Mouse (Mus musculus): ENCODE data around the gene Rnf214. TPM values are rescaled to one million over a fixed set of nuclear protein-coding genes. Genes with fewer than 3 reads are reported as not detected.
A peak's percentile ranks its signal among the peaks of the same experiment; 100 is the strongest.

The Rnf214 gene
- total and polyA plus RNA-seq, 2 experiments from 2014 or later = 62.9 to 73.5 TPM

GRCm38 (mm10) chr9:45877928-45878327, 28.8 kb downstream of the Rnf214 start:
- peak; percentile 24 for DNase-seq

GRCm38 (mm10) chr9:45870265-45870664, 36.4 kb downstream of the Rnf214 start:
- no peak overlapping the region for H3K4me2 ChIP-seq (ENCODE audit: low read depth)
- H3K27me3 ChIP-seq (ENCODE audit: insufficient read depth, low read length) = no peaks in the 10 kb centered on the region
- no peak overlapping the region for H3K4me3 ChIP-seq (ENCODE audit: low read depth, low read length)
- H3K27ac ChIP-seq (ENCODE audit: low read depth, low read length) = no peak overlapping the region
- no peaks in the 10 kb centered on the region for H3K9me3 ChIP-seq (ENCODE audit: low read length)
- peaks cover 69% of the 10 kb centered on the region for H3K36me3 ChIP-seq (ENCODE audit: insufficient read depth)
- 94% methylated on average over 3 of the region's 3 CpGs for WGBS
- no peak overlapping the region for H3K9ac ChIP-seq
- no peak for DNase-seq
- no peak for ATAC-seq
- no peaks in the 10 kb centered on the region for H3K4me1 ChIP-seq (ENCODE audit: insufficient read depth)
- TF ChIP-seq CTCF (IDR thresholded peaks at IDR 0.05; ENCODE audit: low read depth) = no peak

More at GRCm38 (mm10) chr9:45877928-45878327, 28.8 kb downstream of the Rnf214 start:
- H3K4me3 ChIP-seq (ENCODE audit: low read depth, low read length) = no peak overlapping the region
- no peaks in the 10 kb centered on the region for H3K9me3 ChIP-seq (ENCODE audit: low read length)
- H3K27me3 ChIP-seq (ENCODE audit: insufficient read depth, low read length) = no peaks in the 10 kb centered on the region
- ATAC-seq = no peak
- H3K36me3 ChIP-seq (ENCODE audit: insufficient read depth) = peaks cover 53% of the 10 kb centered on the region
- no peak overlapping the region for H3K27ac ChIP-seq (ENCODE audit: low read depth, low read length)
- H3K4me2 ChIP-seq (ENCODE audit: low read depth) = no peak overlapping the region
- H3K9ac ChIP-seq = no peak overlapping the region
- 75% methylated on average over 2 of the region's 2 CpGs for WGBS
- TF ChIP-seq CTCF (IDR thresholded peaks at IDR 0.05; ENCODE audit: low read depth) = no peak
- no peaks in the 10 kb centered on the region for H3K4me1 ChIP-seq (ENCODE audit: insufficient read depth)

DNA sequence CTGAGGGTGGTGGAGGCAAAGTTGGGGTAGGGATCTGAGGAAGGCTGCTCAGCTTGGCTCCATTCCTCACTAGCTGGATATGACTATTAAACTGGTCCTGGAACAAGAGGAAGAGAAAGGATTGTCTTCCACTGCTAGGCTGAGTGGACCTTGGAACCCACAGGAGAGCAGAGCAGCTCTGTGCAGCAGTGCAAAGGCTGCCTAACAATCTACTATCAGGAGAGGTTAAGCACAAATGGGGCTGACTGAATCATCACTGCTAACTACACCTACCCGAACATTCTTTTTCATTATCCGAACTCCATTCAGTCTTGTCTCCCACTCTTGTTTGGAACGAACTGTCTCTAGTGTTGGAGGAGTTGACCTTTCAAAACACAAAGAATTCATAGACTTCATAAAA, 37.5 kb downstream of the Rnf214 start:
- Histone ChIP-seq H3K4me3 (ENCODE audit: low read depth, low read length) (no peak overlapping the region), H3K4me1 (ENCODE audit: insufficient read depth) (no peaks in the 10 kb centered on the region), H3K9me3 (ENCODE audit: low read length) (no peaks in the 10 kb centered on the region), H3K27ac (ENCODE audit: low read depth, low read length) (no peak overlapping the region), H3K9ac (no peak overlapping the region), H3K36me3 (ENCODE audit: insufficient read depth) (peaks cover 70% of the 10 kb centered on the region), H3K4me2 (ENCODE audit: low read depth) (no peak overlapping the region), H3K27me3 (ENCODE audit: insufficient read depth, low read length) (no peaks in the 10 kb centered on the region)
- DNase-seq = no peak
- 93% methylated on average over 3 of the region's 3 CpGs for WGBS
- TF ChIP-seq CTCF (IDR thresholded peaks at IDR 0.05; ENCODE audit: low read depth) = no peak
- ATAC-seq = no peak

GRCm38 (mm10) chr9:45861813-45862212, 44.9 kb downstream of the Rnf214 start:
- H3K9me3 ChIP-seq (ENCODE audit: low read length) = no peaks in the 10 kb centered on the region
- DNase-seq (no peak), ATAC-seq (no peak)
- WGBS = 95% methylated on average over 7 of the region's 7 CpGs
- H3K27ac ChIP-seq (ENCODE audit: low read depth, low read length) = no peak overlapping the region
- no peaks in the 10 kb centered on the region for H3K4me1 ChIP-seq (ENCODE audit: insufficient read depth)
- no peak overlapping the region for H3K4me3 ChIP-seq (ENCODE audit: low read depth, low read length)
- TF ChIP-seq CTCF (IDR thresholded peaks at IDR 0.05; ENCODE audit: low read depth) = no peak
- H3K4me2 ChIP-seq (ENCODE audit: low read depth) = no peak overlapping the region
- peaks cover 83% of the 10 kb centered on the region for H3K36me3 ChIP-seq (ENCODE audit: insufficient read depth)
- H3K9ac ChIP-seq = no peak overlapping the region
- no peaks in the 10 kb centered on the region for H3K27me3 ChIP-seq (ENCODE audit: insufficient read depth, low read length)

DNA sequence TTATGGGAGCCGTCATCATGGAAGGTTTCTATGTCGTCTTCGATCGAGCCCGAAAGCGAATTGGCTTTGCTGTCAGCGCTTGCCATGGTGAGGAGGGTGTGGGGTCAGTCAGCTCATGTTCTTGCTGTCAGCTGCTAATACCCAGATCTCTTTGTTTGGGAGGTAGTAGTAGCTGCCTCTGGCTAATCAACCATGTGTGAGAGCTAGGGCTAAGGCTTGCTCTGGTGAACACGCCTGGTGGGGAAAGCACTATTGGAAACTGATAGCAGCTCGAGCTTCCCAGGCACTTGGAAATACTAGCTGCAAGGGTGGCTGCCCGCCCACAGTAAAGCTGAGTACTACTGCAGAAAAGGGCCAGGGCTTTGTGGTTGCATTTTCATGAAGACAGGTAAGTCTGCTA, 47.3 kb downstream of the Rnf214 start:
- no peak for DNase-seq
- ATAC-seq = no peak
- Histone ChIP-seq H3K36me3 (ENCODE audit: insufficient read depth) (peaks cover 85% of the 10 kb centered on the region), H3K9me3 (ENCODE audit: low read length) (no peaks in the 10 kb centered on the region), H3K27ac (ENCODE audit: low read depth, low read length) (no peak overlapping the region), H3K4me2 (ENCODE audit: low read depth) (no peak overlapping the region), H3K9ac (no peak overlapping the region), H3K4me1 (ENCODE audit: insufficient read depth) (no peaks in the 10 kb centered on the region), H3K4me3 (ENCODE audit: low read depth, low read length) (no peak overlapping the region), H3K27me3 (ENCODE audit: insufficient read depth, low read length) (no peaks in the 10 kb centered on the region)
- no peak for TF ChIP-seq CTCF (IDR thresholded peaks at IDR 0.05; ENCODE audit: low read depth)
- WGBS = 95% methylated on average over 10 of the region's 10 CpGs

DNA sequence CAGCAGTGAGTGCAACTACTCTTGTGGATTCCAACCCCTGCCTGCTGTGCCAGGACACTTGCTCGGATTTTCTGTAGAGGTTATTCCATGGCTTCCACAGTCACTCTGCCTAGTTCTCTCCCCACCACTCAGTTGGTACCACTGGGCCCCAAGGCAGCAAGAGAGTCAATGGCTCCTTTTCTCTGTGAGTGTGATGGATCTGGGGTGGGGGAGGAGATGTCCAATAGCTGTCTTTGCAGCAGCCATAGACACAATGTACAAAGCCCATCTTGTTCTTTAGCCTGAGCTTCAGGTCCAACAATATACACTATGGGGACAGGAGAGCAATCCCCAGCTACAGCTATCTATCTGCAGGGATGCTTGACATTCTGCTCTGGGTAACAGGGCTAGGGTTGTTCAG, 52.6 kb downstream of the Rnf214 start:
- H3K4me2 ChIP-seq (ENCODE audit: low read depth) = no peak overlapping the region
- no peaks in the 10 kb centered on the region for H3K9me3 ChIP-seq (ENCODE audit: low read length)
- no peak for TF ChIP-seq CTCF (IDR thresholded peaks at IDR 0.05; ENCODE audit: low read depth)
- peaks cover 54% of the 10 kb centered on the region for H3K36me3 ChIP-seq (ENCODE audit: insufficient read depth)
- DNase-seq (no peak), ATAC-seq (no peak)
- no peak overlapping the region for H3K9ac ChIP-seq
- no peaks in the 10 kb centered on the region for H3K4me1 ChIP-seq (ENCODE audit: insufficient read depth)
- no peak overlapping the region for H3K4me3 ChIP-seq (ENCODE audit: low read depth, low read length)
- no peaks in the 10 kb centered on the region for H3K27me3 ChIP-seq (ENCODE audit: insufficient read depth, low read length)
- H3K27ac ChIP-seq (ENCODE audit: low read depth, low read length) = no peak overlapping the region
- 90% methylated on average over 1 of the region's 1 CpGs for WGBS

DNA sequence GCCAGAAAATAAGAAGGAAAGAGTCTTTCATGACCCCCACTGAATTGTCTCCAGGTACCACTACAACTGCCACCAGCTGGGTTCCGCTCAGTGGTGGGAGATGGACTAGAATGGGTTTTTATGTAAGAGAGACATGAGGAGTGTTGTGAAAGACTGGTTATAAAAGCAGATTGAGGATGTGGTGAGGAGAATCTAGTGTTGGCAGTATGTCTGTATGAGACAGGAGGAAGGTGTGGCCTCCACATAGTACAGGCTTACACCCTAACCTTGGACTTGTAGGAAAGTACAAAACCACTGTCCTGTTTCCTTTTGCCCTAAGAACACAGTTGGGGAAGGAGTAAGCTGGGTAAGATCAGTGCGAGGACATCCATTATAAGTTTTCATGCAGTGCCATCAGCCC, 53.0 kb downstream of the Rnf214 start:
- Histone ChIP-seq H3K9ac (no peak overlapping the region), H3K4me1 (ENCODE audit: insufficient read depth) (no peaks in the 10 kb centered on the region), H3K9me3 (ENCODE audit: low read length) (no peaks in the 10 kb centered on the region), H3K36me3 (ENCODE audit: insufficient read depth) (peaks cover 50% of the 10 kb centered on the region), H3K27ac (ENCODE audit: low read depth, low read length) (no peak overlapping the region), H3K27me3 (ENCODE audit: insufficient read depth, low read length) (no peaks in the 10 kb centered on the region), H3K4me3 (ENCODE audit: low read depth, low read length) (no peak overlapping the region), H3K4me2 (ENCODE audit: low read depth) (no peak overlapping the region)
- no peak for DNase-seq
- ATAC-seq = no peak
- TF ChIP-seq CTCF (IDR thresholded peaks at IDR 0.05; ENCODE audit: low read depth) = no peak
- 98% methylated on average over 2 of the region's 2 CpGs for WGBS

GRCm38 (mm10) chr9:45851776-45852175, 54.9 kb downstream of the Rnf214 start:
- no peak for TF ChIP-seq CTCF (IDR thresholded peaks at IDR 0.05; ENCODE audit: low read depth)
- H3K36me3 ChIP-seq (ENCODE audit: insufficient read depth) = peaks cover 31% of the 10 kb centered on the region
- WGBS = 97% methylated on average over 2 of the region's 2 CpGs
- H3K9me3 ChIP-seq (ENCODE audit: low read length) = no peaks in the 10 kb centered on the region
- H3K4me2 ChIP-seq (ENCODE audit: low read depth) = no peak overlapping the region
- no peak overlapping the region for H3K27ac ChIP-seq (ENCODE audit: low read depth, low read length)
- H3K9ac ChIP-seq = no peak overlapping the region
- DNase-seq (no peak), ATAC-seq (no peak)
- no peak overlapping the region for H3K4me3 ChIP-seq (ENCODE audit: low read depth, low read length)
- no peaks in the 10 kb centered on the region for H3K27me3 ChIP-seq (ENCODE audit: insufficient read depth, low read length)
- H3K4me1 ChIP-seq (ENCODE audit: insufficient read depth) = no peaks in the 10 kb centered on the region

Data from forebrain, postnatal 0 days (tissue).